Mouse (Mus musculus) stomach, embryonic 14.5 days (tissue): ENCODE results near the gene Ogfod3. TPM values are rescaled to one million over a fixed set of nuclear protein-coding genes. Genes with fewer than 3 reads are reported as not detected.

Experiments used
- polyA plus RNA-seq: library from polyadenylated mRNA; unstranded; fragments of >200 nt; fragmentation: Nextera tagmentation; extraction: Ambion mirVana; gene quantifications from 2 replicates; pipeline ENCODE4 v1.2.1, GENCODE M21; 2014

Gene Ogfod3
- polyA plus RNA-seq, 1 experiment from 2014 or later: 34.7 TPM

Other genes starting within 250 kb of the Ogfod3 start
- gene Csnk1d, start 213.4 kb downstream of the Ogfod3 start, polyA plus RNA-seq: 70.4 and 70.6 TPM in 2 replicates
- gene Cd7, start 165.3 kb downstream of the Ogfod3 start, polyA plus RNA-seq: 1.5 and 2.1 TPM in 2 replicates
- gene Sectm1b, start 141.1 kb downstream of the Ogfod3 start, polyA plus RNA-seq: 0.32 and 1.1 TPM in 2 replicates
- 0.34 TPM in 1 of 2 replicates, not detected in the other for gene Sectm1a, start 123.5 kb downstream of the Ogfod3 start, polyA plus RNA-seq
- not detected in 2 replicates for gene Tex19.2, start 86.0 kb downstream of the Ogfod3 start, polyA plus RNA-seq
- gene Tex19.1, start 58.6 kb downstream of the Ogfod3 start, polyA plus RNA-seq: not detected in 2 replicates
- gene Uts2r, start 44.4 kb downstream of the Ogfod3 start, polyA plus RNA-seq: not detected in 2 replicates
- 12.0 and 12.6 TPM in 2 replicates for gene Hexdc, start 278 bp downstream of the Ogfod3 start, polyA plus RNA-seq
- 36.9 and 40.6 TPM in 2 replicates for gene Cybc1, start 24.6 kb upstream of the Ogfod3 start, polyA plus RNA-seq
- 43.2 and 53.8 TPM in 2 replicates for gene Narf, start 32.5 kb upstream of the Ogfod3 start, polyA plus RNA-seq
- gene Foxk2, start 55.3 kb upstream of the Ogfod3 start, polyA plus RNA-seq: 9.6 and 11.6 TPM in 2 replicates
- gene Wdr45b, start 149.7 kb upstream of the Ogfod3 start, polyA plus RNA-seq: 97.9 and 105 TPM in 2 replicates
- gene Rab40b, start 183.5 kb upstream of the Ogfod3 start, polyA plus RNA-seq: 7.2 and 7.3 TPM in 2 replicates
- gene Fn3krp, start 216.7 kb upstream of the Ogfod3 start, polyA plus RNA-seq: 7.1 and 8.2 TPM in 2 replicates
- 0.87 and 1.2 TPM in 2 replicates for gene Fn3k, start 230.2 kb upstream of the Ogfod3 start, polyA plus RNA-seq
- 32.0 and 33.2 TPM in 2 replicates for gene Tbcd, start 247.2 kb upstream of the Ogfod3 start, polyA plus RNA-seq